Mouse (Mus musculus): ENCODE measurements around the gene Txk.

Gene Txk

GRCm38 (mm10) chr5:72752585-72752984 is at the start of gene Txk:
Gene Txk (minus strand): TSS chr5:72752777.
- no peak for DNase-seq

- DNase-seq, result no peak
Measured at GRCm38 (mm10) chr5:72798563-72798962, 46.0 kb upstream of the Txk start.

GRCm38 (mm10) chr5:72796186-72796613 is 43.6 kb upstream of the Txk start:
- peak in 1 of 2 experiments; percentile 9 for DNase-seq

GRCm38 (mm10) chr5:72793309-72793850 is 40.8 kb upstream of the Txk start:
- peak; percentile 31 for DNase-seq

- DNase-seq, result peak; percentile 41 to 81
Measured at GRCm38 (mm10) chr5:72791789-72792188, 39.2 kb upstream of the Txk start.

GRCm38 (mm10) chr5:72791386-72791785 is 38.8 kb upstream of the Txk start:
- DNase-seq, result no peak

GRCm38 (mm10) chr5:72785451-72785850 is 32.9 kb upstream of the Txk start:
- no peak for DNase-seq

- peak in 1 of 2 experiments; percentile 26 for DNase-seq
Measured at GRCm38 (mm10) chr5:72784719-72785118, 32.1 kb upstream of the Txk start.

- DNase-seq, result no peak
Measured at GRCm38 (mm10) chr5:72783957-72784356, 31.4 kb upstream of the Txk start.

- DNase-seq, result no peak
Measured at GRCm38 (mm10) chr5:72783123-72783522, 30.5 kb upstream of the Txk start.

- DNase-seq, result no peak
Measured at GRCm38 (mm10) chr5:72781776-72782175, 29.2 kb upstream of the Txk start.

GRCm38 (mm10) chr5:72776595-72776994 is 24.0 kb upstream of the Txk start:
- no peak for DNase-seq

- DNase-seq, result no peak
Measured at GRCm38 (mm10) chr5:72776127-72776526, 23.6 kb upstream of the Txk start.

GRCm38 (mm10) chr5:72769841-72770240 is 17.3 kb upstream of the Txk start:
- no peak for DNase-seq

GRCm38 (mm10) chr5:72763546-72763945 is 11.0 kb upstream of the Txk start:
- DNase-seq, result no peak

- no peak for DNase-seq
Measured at GRCm38 (mm10) chr5:72763025-72763424, 10.4 kb upstream of the Txk start.

GRCm38 (mm10) chr5:72761758-72762157 is 9.2 kb upstream of the Txk start:
- no peak for DNase-seq

- no peak for DNase-seq
Measured at GRCm38 (mm10) chr5:72761237-72761636, 8.7 kb upstream of the Txk start.

- DNase-seq, result no peak
Measured at GRCm38 (mm10) chr5:72758925-72759924, 6.6 kb upstream of the Txk start.

- DNase-seq, result no peak
Measured at GRCm38 (mm10) chr5:72757155-72757773, 4.7 kb upstream of the Txk start.

GRCm38 (mm10) chr5:72755941-72756340 is 3.4 kb upstream of the Txk start:
- DNase-seq, result no peak

GRCm38 (mm10) chr5:72755035-72755434 is 2.5 kb upstream of the Txk start:
- no peak for DNase-seq

- DNase-seq, result no peak
Measured at GRCm38 (mm10) chr5:72751056-72751758, 1.4 kb downstream of the Txk start.

Measured in kidney, adult 8-10 months (tissue).